Mouse (Mus musculus) midbrain, embryonic 15.5 days (tissue): ENCODE results near the gene Prss22. TPM values are rescaled to one million over a fixed set of nuclear protein-coding genes. Genes with fewer than 3 reads are reported as not detected.

Experiments used
- ATAC-seq: fragments of 200-750 bp; cut with Nextera tagmentation; replicated peaks from 2 replicates; pipeline ENCODE4 v1.8.0; 2017; ENCODE audit warnings: moderate TSS enrichment
- H3K27ac ChIP-seq: fragments of 300-500 bp; sonication (generic); 2 replicates; pipeline ENCODE4 v1.5.1; 2015; ENCODE audit warnings: mild to moderate bottlenecking, inconsistent platforms
- H3K27me3 ChIP-seq: fragments of 300-500 bp; sonication (generic); replicated peaks from 2 replicates; pipeline ENCODE4 v1.6.1; 2015; ENCODE audit warnings: inconsistent platforms
- H3K36me3 ChIP-seq: fragments of 300-500 bp; sonication (generic); replicated peaks from 2 replicates; pipeline ENCODE4 v1.6.1; 2015; ENCODE audit warnings: inconsistent platforms
- H3K4me1 ChIP-seq: fragments of 300-500 bp; sonication (generic); 2 replicates; pipeline ENCODE4 v1.6.1; 2015; ENCODE audit warnings: inconsistent platforms
- H3K4me2 ChIP-seq: fragments of 300-500 bp; sonication (generic); 2 replicates; pipeline ENCODE4 v1.6.1; 2015; ENCODE audit warnings: inconsistent platforms, mild to moderate bottlenecking, moderate library complexity
- H3K4me3 ChIP-seq: fragments of 300-500 bp; sonication (generic); 2 replicates; pipeline ENCODE4 v1.5.1; 2015; ENCODE audit warnings: mild to moderate bottlenecking, inconsistent platforms
- H3K9ac ChIP-seq: fragments of 300-500 bp; sonication (generic); 2 replicates; pipeline ENCODE4 v1.6.1; 2015; ENCODE audit warnings: mild to moderate bottlenecking, inconsistent platforms
- H3K9me3 ChIP-seq: fragments of 300-500 bp; sonication (generic); 2 replicates; pipeline ENCODE4 v1.6.1; 2016; ENCODE audit warnings: inconsistent platforms
- WGBS: fragments of 180-500 bp; shearing (Covaris S2); methylation state at CpG from one replicate; pipeline ENCODE4 v1.1.7; 2015; ENCODE audit warnings: mixed read lengths; 5-methylcytosine and 5-hydroxymethylcytosine counted together
- polyA plus RNA-seq: library from polyadenylated mRNA; unstranded; fragments of >200 nt; fragmentation: Nextera tagmentation; extraction: Ambion mirVana; gene quantifications from 2 replicates; pipeline ENCODE4 v1.2.1, GENCODE M21; 2015

The Prss22 gene
- polyA plus RNA-seq, 1 experiment from 2014 or later = not detected

GRCm38 (mm10) chr17:24014433-24014965 lies 16.6 kb upstream of the Prss22 start:
- Histone ChIP-seq H3K27ac (no peak overlapping the region), H3K36me3 (no peaks in the 10 kb centered on the region), H3K27me3 (no peaks in the 10 kb centered on the region), H3K4me1 (no peaks in the 10 kb centered on the region), H3K9ac (no peak overlapping the region), H3K4me2 (no peak overlapping the region), H3K9me3 (no peaks in the 10 kb centered on the region), H3K4me3 (no peak overlapping the region)
- WGBS = 89% methylated on average over 5 of the region's 5 CpGs
- no peak for ATAC-seq

GRCm38 (mm10) chr17:24012921-24013320 lies 15.0 kb upstream of the Prss22 start:
- ATAC-seq = no peak
- Histone ChIP-seq H3K27ac (no peak overlapping the region), H3K4me2 (no peak overlapping the region), H3K4me3 (no peak overlapping the region), H3K36me3 (no peaks in the 10 kb centered on the region), H3K9me3 (no peaks in the 10 kb centered on the region), H3K4me1 (no peaks in the 10 kb centered on the region), H3K27me3 (no peaks in the 10 kb centered on the region; the same call in 1 of the 2 replicates), H3K9ac (no peak overlapping the region)
- WGBS = 84% methylated on average over 2 of the region's 2 CpGs

- H3K4me3 ChIP-seq = no peak overlapping the region
- no peaks in the 10 kb centered on the region for H3K4me1 ChIP-seq
- H3K9ac ChIP-seq = no peak overlapping the region
- H3K27me3 ChIP-seq = no peaks in the 10 kb centered on the region; the same call in 1 of the 2 replicates
- no peaks in the 10 kb centered on the region for H3K36me3 ChIP-seq
- 59% methylated on average over 5 of the region's 5 CpGs for WGBS
- H3K4me2 ChIP-seq = no peak overlapping the region
- no peaks in the 10 kb centered on the region for H3K9me3 ChIP-seq
- no peak for ATAC-seq
- H3K27ac ChIP-seq = no peak overlapping the region
These were observed 11.7 kb upstream of the Prss22 start for GRCm38 (mm10) chr17:24009617-24010016.

DNA sequence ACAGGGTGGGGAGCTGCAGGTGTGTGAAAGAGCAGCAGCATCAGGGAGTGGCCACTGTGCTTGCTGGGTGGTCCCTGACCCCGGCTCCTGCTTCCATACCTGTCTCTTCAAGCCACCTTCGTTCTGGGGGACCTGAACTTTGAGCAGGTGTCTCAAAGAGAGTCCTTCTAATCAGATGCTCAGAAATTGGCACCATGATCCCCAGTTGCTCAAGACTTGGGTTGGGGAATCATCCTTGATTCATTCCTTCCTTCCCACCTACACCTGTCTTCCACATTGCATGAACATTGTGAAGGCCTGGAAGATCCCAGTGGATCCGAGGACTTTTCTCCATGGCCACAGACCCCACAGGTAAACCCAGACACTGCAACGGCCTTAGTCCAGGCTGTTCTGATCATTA lies 10.2 kb upstream of the Prss22 start:
- no peaks in the 10 kb centered on the region for H3K36me3 ChIP-seq
- H3K27me3 ChIP-seq = no peaks in the 10 kb centered on the region; the same call in 1 of the 2 replicates
- no peak for ATAC-seq
- no peaks in the 10 kb centered on the region for H3K9me3 ChIP-seq
- no peak overlapping the region for H3K4me3 ChIP-seq
- H3K4me1 ChIP-seq = no peaks in the 10 kb centered on the region
- H3K27ac ChIP-seq = no peak overlapping the region
- WGBS = 81% methylated on average over 4 of the region's 4 CpGs
- H3K9ac ChIP-seq = no peak overlapping the region
- no peak overlapping the region for H3K4me2 ChIP-seq

- Histone ChIP-seq H3K27ac (no peak overlapping the region), H3K9me3 (no peaks in the 10 kb centered on the region), H3K4me3 (no peak overlapping the region), H3K36me3 (no peaks in the 10 kb centered on the region), H3K9ac (no peak overlapping the region), H3K4me2 (no peak overlapping the region), H3K4me1 (no peaks in the 10 kb centered on the region), H3K27me3 (no peaks in the 10 kb centered on the region; the same call in 1 of the 2 replicates)
- WGBS = 69% methylated on average over 1 of the region's 1 CpGs
- ATAC-seq = no peak
These were observed 9.5 kb upstream of the Prss22 start for GRCm38 (mm10) chr17:24007391-24007790.

DNA sequence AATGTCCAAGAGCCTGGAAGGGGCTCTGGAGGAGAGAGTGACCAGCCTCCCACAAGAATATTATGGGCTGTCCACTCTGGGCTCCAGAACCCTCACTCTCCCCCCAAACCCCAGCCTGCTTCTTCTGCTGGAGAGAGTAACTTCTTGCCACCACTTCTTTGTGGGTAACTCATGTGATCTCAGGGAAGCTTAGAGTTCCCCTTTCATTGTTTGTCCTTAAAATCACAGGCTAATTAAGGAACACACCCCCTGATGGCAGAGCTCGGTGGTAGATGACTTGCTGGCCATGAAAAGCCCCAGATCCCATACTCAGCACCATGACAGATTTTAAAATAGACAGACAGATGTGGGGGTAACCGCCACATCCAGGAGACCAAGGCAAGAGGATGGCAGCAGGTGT lies 9.0 kb upstream of the Prss22 start:
- Histone ChIP-seq H3K4me1 (no peaks in the 10 kb centered on the region), H3K9me3 (no peaks in the 10 kb centered on the region), H3K9ac (no peak overlapping the region), H3K4me3 (no peak overlapping the region), H3K27ac (no peak overlapping the region), H3K4me2 (no peak overlapping the region), H3K36me3 (no peaks in the 10 kb centered on the region), H3K27me3 (no peaks in the 10 kb centered on the region; the same call in 1 of the 2 replicates)
- WGBS = 56% methylated on average over 2 of the region's 2 CpGs
- ATAC-seq = no peak

- no peaks in the 10 kb centered on the region; the same call in 1 of the 2 replicates for H3K27me3 ChIP-seq
- H3K9me3 ChIP-seq = no peaks in the 10 kb centered on the region
- no peaks in the 10 kb centered on the region for H3K4me1 ChIP-seq
- ATAC-seq = no peak
- H3K36me3 ChIP-seq = no peaks in the 10 kb centered on the region
- 95% methylated on average over 3 of the region's 3 CpGs for WGBS
- no peak overlapping the region for H3K27ac ChIP-seq
- H3K4me3 ChIP-seq = no peak overlapping the region
- no peak overlapping the region for H3K9ac ChIP-seq
- no peak overlapping the region for H3K4me2 ChIP-seq
These were observed 7.1 kb upstream of the Prss22 start for GRCm38 (mm10) chr17:24005049-24005448.

DNA sequence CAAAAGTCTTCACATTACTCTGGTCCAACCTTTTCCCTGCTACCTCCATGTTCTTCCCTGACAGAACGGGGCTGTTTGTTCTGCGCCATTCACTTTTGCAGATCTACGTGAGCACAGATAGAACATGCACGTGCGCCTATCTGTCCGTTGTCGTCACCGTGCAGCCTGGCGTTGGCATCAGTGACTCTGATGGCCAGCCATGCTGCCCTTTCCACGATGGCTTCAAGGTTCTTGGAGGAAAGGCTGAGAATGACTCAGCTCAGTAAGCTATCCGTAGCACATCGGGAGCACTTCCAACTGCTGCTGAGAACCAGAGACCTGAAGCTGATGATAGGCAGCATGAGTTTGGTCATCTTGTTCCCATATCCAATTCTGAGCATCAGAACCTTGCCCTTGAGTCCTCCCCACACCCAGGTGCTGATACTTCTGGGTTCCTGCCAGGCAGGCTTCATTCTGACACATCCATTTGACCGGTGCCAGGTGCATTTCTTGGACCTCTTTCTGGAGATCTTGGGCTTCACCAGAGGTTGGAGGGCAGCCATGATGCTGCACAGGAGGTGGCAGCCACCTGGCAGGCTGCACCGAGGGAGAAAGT lies 6.3 kb upstream of the Prss22 start:
- WGBS = 93% methylated on average over 14 of the region's 14 CpGs
- no peaks in the 10 kb centered on the region; the same call in 1 of the 2 replicates for H3K27me3 ChIP-seq
- no peaks in the 10 kb centered on the region for H3K9me3 ChIP-seq
- H3K27ac ChIP-seq = no peak overlapping the region
- H3K36me3 ChIP-seq = no peaks in the 10 kb centered on the region
- no peak for ATAC-seq
- no peak overlapping the region for H3K4me3 ChIP-seq
- no peak overlapping the region for H3K9ac ChIP-seq
- H3K4me1 ChIP-seq = no peaks in the 10 kb centered on the region
- no peak overlapping the region for H3K4me2 ChIP-seq

GRCm38 (mm10) chr17:24000404-24000803 lies 2.5 kb upstream of the Prss22 start:
- Histone ChIP-seq H3K36me3 (no peaks in the 10 kb centered on the region), H3K4me2 (no peak overlapping the region), H3K9me3 (no peaks in the 10 kb centered on the region), H3K4me3 (no peak overlapping the region), H3K27me3 (no peaks in the 10 kb centered on the region), H3K27ac (no peak overlapping the region), H3K9ac (no peak overlapping the region), H3K4me1 (no peaks in the 10 kb centered on the region)
- WGBS = 83% methylated on average over 5 of the region's 5 CpGs
- ATAC-seq = no peak

DNA sequence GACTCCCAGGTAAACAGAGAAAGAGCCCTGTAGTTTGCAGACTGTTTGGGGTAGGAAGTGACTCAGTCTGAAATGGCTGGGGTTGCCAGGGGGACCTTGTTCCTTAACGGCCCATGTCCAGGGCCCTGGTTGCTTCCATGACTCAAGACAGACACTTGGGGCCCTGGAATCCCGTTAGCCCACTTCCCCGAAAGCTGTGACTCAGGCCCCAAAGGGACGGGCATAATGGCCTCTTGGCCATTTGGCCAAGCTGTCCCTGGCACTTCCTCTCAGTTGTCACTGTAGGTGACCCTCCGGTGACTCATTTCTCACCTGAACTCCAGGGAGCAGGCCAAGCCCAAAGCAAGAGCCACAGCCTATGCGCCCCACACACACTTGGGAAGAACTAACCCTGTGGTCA lies 483 bp upstream of the Prss22 start:
- no peaks in the 10 kb centered on the region for H3K36me3 ChIP-seq
- WGBS = 82% methylated on average over 6 of the region's 6 CpGs
- H3K4me1 ChIP-seq = peaks cover 7% of the 10 kb centered on the region; the same call in 1 of the 2 replicates
- H3K27me3 ChIP-seq = no peaks in the 10 kb centered on the region
- no peak for ATAC-seq
- H3K4me2 ChIP-seq = no peak overlapping the region
- H3K4me3 ChIP-seq = no peak overlapping the region
- H3K9ac ChIP-seq = no peak overlapping the region
- no peaks in the 10 kb centered on the region for H3K9me3 ChIP-seq
- no peak overlapping the region for H3K27ac ChIP-seq

GRCm38 (mm10) chr17:23995421-23995820 lies 2.5 kb downstream of the Prss22 start:
- no peak for ATAC-seq
- Histone ChIP-seq H3K36me3 (no peaks in the 10 kb centered on the region), H3K9me3 (no peaks in the 10 kb centered on the region), H3K4me2 (no peak overlapping the region), H3K4me1 (peaks cover 13% of the 10 kb centered on the region), H3K9ac (no peak overlapping the region), H3K27ac (no peak overlapping the region), H3K4me3 (no peak overlapping the region), H3K27me3 (no peaks in the 10 kb centered on the region)
- 30% methylated on average over 1 of the region's 1 CpGs for WGBS

DNA sequence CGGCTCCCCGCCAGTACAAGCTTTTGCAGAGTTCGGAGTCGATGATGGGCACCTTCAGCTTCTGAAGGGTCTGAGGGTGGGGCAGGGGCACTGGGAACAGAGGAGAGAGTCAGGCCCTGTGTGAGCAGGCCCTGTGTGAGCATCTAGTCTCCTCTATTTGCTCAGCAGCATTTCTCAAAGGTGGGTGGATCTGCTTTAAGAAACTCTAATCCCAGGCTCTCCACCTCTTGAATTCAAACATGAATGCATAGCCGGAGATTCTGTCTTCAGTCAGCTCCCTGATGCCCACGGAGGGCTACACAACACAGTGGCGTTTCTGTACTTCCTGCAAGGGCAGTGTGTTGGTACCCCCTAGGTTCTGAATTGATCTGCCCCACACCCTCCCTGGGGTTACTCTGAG lies 3.2 kb downstream of the Prss22 start:
- 75% methylated on average over 7 of the region's 7 CpGs for WGBS
- H3K27ac ChIP-seq = no peak overlapping the region
- no peak overlapping the region for H3K9ac ChIP-seq
- no peak overlapping the region for H3K4me2 ChIP-seq
- H3K9me3 ChIP-seq = no peaks in the 10 kb centered on the region
- no peak for ATAC-seq
- H3K36me3 ChIP-seq = no peaks in the 10 kb centered on the region
- H3K27me3 ChIP-seq = no peaks in the 10 kb centered on the region
- no peak overlapping the region for H3K4me3 ChIP-seq
- peaks cover 13% of the 10 kb centered on the region for H3K4me1 ChIP-seq
